Mouse (Mus musculus) erythroblast, adult 5-6 weeks (primary cell): ENCODE measurements around the gene Kcnn4. TPM values are rescaled to one million over a fixed set of nuclear protein-coding genes. Genes with fewer than 3 reads are reported as not detected.

Source experiments
- ATAC-seq: replicated peaks from 2 replicates; pipeline ENCODE4 v1.8.0; 2016; ENCODE audit warnings: moderate number of reproducible peaks, mild to moderate bottlenecking, moderate TSS enrichment, inconsistent platforms; ENCODE audit not compliant: poor library complexity, low FRiP score, severe bottlenecking
- total RNA-seq, 2 experiments: library from RNA; stranded (forward) in 1 of 2; stranded (reverse) in 1 of 2; fragments of 150-400 nt in 1 of 2; fragments of 200-764, 138-1000 nt in 1 of 2; gene quantifications; 2 replicates each; pipeline versions ENCODE4 v1.2.3 to v1.2.4; 2015 to 2017; ENCODE audit warnings: low replicate concordance in 2 of 2

Gene Kcnn4
- total RNA-seq, 2 experiments from 2014 or later = 102 to 244 TPM

- no peak for ATAC-seq
Measured at GRCm38 (mm10) chr7:24365258-24366014, 4.6 kb upstream of the Kcnn4 start.

GRCm38 (mm10) chr7:24366716-24367632, 3.1 kb upstream of the Kcnn4 start:
- ATAC-seq = peak; percentile 38

- ATAC-seq = no peak
Measured at GRCm38 (mm10) chr7:24368226-24368625, 1.8 kb upstream of the Kcnn4 start.

- no peak for ATAC-seq
Measured at GRCm38 (mm10) chr7:24368946-24369345, 1.1 kb upstream of the Kcnn4 start.

- ATAC-seq = peak; percentile 66
Measured at GRCm38 (mm10) chr7:24371012-24371808, 1.1 kb downstream of the Kcnn4 start.

GRCm38 (mm10) chr7:24371809-24372145, 1.7 kb downstream of the Kcnn4 start:
- no peak for ATAC-seq

- ATAC-seq = peak; percentile 35
Measured at GRCm38 (mm10) chr7:24372300-24372699, 2.2 kb downstream of the Kcnn4 start.

- no peak for ATAC-seq
Measured at GRCm38 (mm10) chr7:24372786-24373185, 2.7 kb downstream of the Kcnn4 start.

- ATAC-seq = no peak
Measured at GRCm38 (mm10) chr7:24373538-24374379, 3.7 kb downstream of the Kcnn4 start.

GRCm38 (mm10) chr7:24376456-24376855, 6.4 kb downstream of the Kcnn4 start:
- no peak for ATAC-seq

GRCm38 (mm10) chr7:24377091-24377865, 7.2 kb downstream of the Kcnn4 start:
- peak; percentile 84 for ATAC-seq

- no peak for ATAC-seq
Measured at GRCm38 (mm10) chr7:24378049-24378701, 8.1 kb downstream of the Kcnn4 start.

GRCm38 (mm10) chr7:24379934-24380333, 9.9 kb downstream of the Kcnn4 start:
- no peak for ATAC-seq

GRCm38 (mm10) chr7:24380370-24380769, 10.3 kb downstream of the Kcnn4 start:
- no peak for ATAC-seq

- no peak for ATAC-seq
Measured at GRCm38 (mm10) chr7:24382730-24383372, 12.8 kb downstream of the Kcnn4 start.

GRCm38 (mm10) chr7:24384070-24384469, 14.0 kb downstream of the Kcnn4 start:
- 0 out of 2 replicates have a peak, but pooled peaks have one; percentile 10 for ATAC-seq

- ATAC-seq = peak; percentile 47
Measured at GRCm38 (mm10) chr7:24384827-24385226, 14.8 kb downstream of the Kcnn4 start.
